Mouse (Mus musculus) midbrain, embryonic 10.5 days (tissue): ENCODE data around the gene Dpep2nb. TPM values are rescaled to one million over a fixed set of nuclear protein-coding genes. Genes with fewer than 3 reads are reported as not detected.

Source experiments
- DNase-seq: peaks from one replicate; pipeline ENCODE4 v3.0.0-alpha.2; 2017; ENCODE audit warnings: low spot score
- H3K27ac ChIP-seq: fragments of 300-500 bp; sonication (generic); replicated peaks from 2 replicates; pipeline ENCODE4 v1.5.1; 2016; ENCODE audit warnings: mild to moderate bottlenecking
- H3K27me3 ChIP-seq: fragments of 300-500 bp; sonication (generic); 2 replicates; pipeline ENCODE4 v1.6.1; 2016; ENCODE audit warnings: low read depth, mild to moderate bottlenecking; ENCODE audit not compliant: poor library complexity, severe bottlenecking
- H3K36me3 ChIP-seq: fragments of 300-500 bp; sonication (generic); 2 replicates; pipeline ENCODE4 v1.6.1; 2016; ENCODE audit warnings: mild to moderate bottlenecking, moderate library complexity
- H3K4me1 ChIP-seq: fragments of 300-500 bp; sonication (generic); 2 replicates; pipeline ENCODE4 v1.6.1; 2016
- H3K4me3 ChIP-seq: fragments of 300-500 bp; sonication (generic); 2 replicates; pipeline ENCODE4 v1.5.1; 2016; ENCODE audit warnings: mild to moderate bottlenecking, moderate library complexity
- H3K9me3 ChIP-seq: fragments of 300-500 bp; sonication (generic); replicated peaks from 2 replicates; pipeline ENCODE4 v1.6.1; 2016; ENCODE audit warnings: mild to moderate bottlenecking
- WGBS: fragments of 180-500 bp; shearing (Covaris S2); methylation state at CpG from one replicate; pipeline ENCODE4 v1.1.7; 2016; 5-methylcytosine and 5-hydroxymethylcytosine counted together
- polyA plus RNA-seq: library from polyadenylated mRNA; unstranded; fragments of >200 nt; fragmentation: Nextera tagmentation; extraction: Ambion mirVana; gene quantifications from 2 replicates; pipeline ENCODE4 v1.2.1, GENCODE M21; 2016

Gene Dpep2nb
- polyA plus RNA-seq, result 0.17 TPM in 1 of 2 replicates, not detected in the other

GRCm38 (mm10) chr8:106005875-106006274 is at the start of gene Dpep2nb:
Dpep2nb (minus strand) TSS chr8:106005975.
- Histone ChIP-seq H3K4me1 (peaks cover 12% of the 10 kb centered on the region), H3K4me3 (no peak within 1 kb of the TSS), H3K27me3 (no peaks in the 10 kb centered on the region), H3K27ac (no peak within 1 kb of the TSS), H3K36me3 (peaks cover 16% of the 10 kb centered on the region), H3K9me3 (no peaks in the 10 kb centered on the region)
- WGBS, result 85% methylated on average over 4 of the region's 4 CpGs
- no peak for DNase-seq

- peaks cover 44% of the 10 kb centered on the region for H3K36me3 ChIP-seq
Measured at GRCm38 (mm10) chr8:106055038-106055437, 49.3 kb upstream of the Dpep2nb start.

GRCm38 (mm10) chr8:106054190-106054811 is 48.5 kb upstream of the Dpep2nb start:
- H3K4me3 ChIP-seq, result no peak overlapping the region

More at GRCm38 (mm10) chr8:106055038-106055437, 49.3 kb upstream of the Dpep2nb start:
- WGBS, result 53% methylated on average over 3 of the region's 3 CpGs
- H3K4me1 ChIP-seq, result peaks cover 11% of the 10 kb centered on the region
- DNase-seq, result no peak
- H3K4me3 ChIP-seq, result no peak overlapping the region
- H3K9me3 ChIP-seq, result no peaks in the 10 kb centered on the region
- no peak overlapping the region for H3K27ac ChIP-seq
- H3K27me3 ChIP-seq, result no peaks in the 10 kb centered on the region

GRCm38 (mm10) chr8:106052510-106053089 is 46.8 kb upstream of the Dpep2nb start:
- no peak overlapping the region for H3K4me3 ChIP-seq
- no peaks in the 10 kb centered on the region for H3K27me3 ChIP-seq
- DNase-seq, result no peak
- peaks cover 48% of the 10 kb centered on the region for H3K36me3 ChIP-seq
- H3K4me1 ChIP-seq, result no peaks in the 10 kb centered on the region
- no peak overlapping the region for H3K27ac ChIP-seq
- H3K9me3 ChIP-seq, result no peaks in the 10 kb centered on the region
- 92% methylated on average over 9 of the region's 9 CpGs for WGBS

More at GRCm38 (mm10) chr8:106054190-106054811, 48.5 kb upstream of the Dpep2nb start:
- Histone ChIP-seq H3K9me3 (no peaks in the 10 kb centered on the region), H3K4me1 (peaks cover 11% of the 10 kb centered on the region), H3K27ac (no peak overlapping the region), H3K27me3 (no peaks in the 10 kb centered on the region), H3K36me3 (peaks cover 44% of the 10 kb centered on the region)
- DNase-seq, result no peak
- 76% methylated on average over 6 of the region's 6 CpGs for WGBS

- H3K9me3 ChIP-seq, result no peaks in the 10 kb centered on the region
- no peaks in the 10 kb centered on the region for H3K4me1 ChIP-seq
- DNase-seq, result no peak
- no peak overlapping the region for H3K4me3 ChIP-seq
- peaks cover 51% of the 10 kb centered on the region for H3K36me3 ChIP-seq
- H3K27ac ChIP-seq, result no peak overlapping the region
- WGBS, result 86% methylated on average over 3 of the region's 3 CpGs
- H3K27me3 ChIP-seq, result no peaks in the 10 kb centered on the region
Measured at GRCm38 (mm10) chr8:106051068-106051467, 45.3 kb upstream of the Dpep2nb start.

- H3K27ac ChIP-seq, result no peak overlapping the region
- no peak overlapping the region for H3K4me3 ChIP-seq
- H3K4me1 ChIP-seq, result no peaks in the 10 kb centered on the region
- no peak for DNase-seq
- H3K27me3 ChIP-seq, result no peaks in the 10 kb centered on the region
- peaks cover 58% of the 10 kb centered on the region for H3K36me3 ChIP-seq
- WGBS, result 88% methylated on average over 6 of the region's 6 CpGs
- no peaks in the 10 kb centered on the region for H3K9me3 ChIP-seq
Measured at GRCm38 (mm10) chr8:106049840-106050239, 44.1 kb upstream of the Dpep2nb start.

GRCm38 (mm10) chr8:106047854-106048630 is 42.3 kb upstream of the Dpep2nb start:
- no peak overlapping the region for H3K4me3 ChIP-seq
- H3K36me3 ChIP-seq, result peaks cover 51% of the 10 kb centered on the region
- no peaks in the 10 kb centered on the region; the same call in 1 of the 2 replicates for H3K4me1 ChIP-seq
- 90% methylated on average over 5 of the region's 5 CpGs for WGBS
- H3K9me3 ChIP-seq, result no peaks in the 10 kb centered on the region
- no peak for DNase-seq
- H3K27ac ChIP-seq, result no peak overlapping the region
- no peaks in the 10 kb centered on the region for H3K27me3 ChIP-seq

- peaks cover 43% of the 10 kb centered on the region for H3K36me3 ChIP-seq
Measured at GRCm38 (mm10) chr8:106046872-106047559, 41.2 kb upstream of the Dpep2nb start.

GRCm38 (mm10) chr8:106044151-106044550 is 38.4 kb upstream of the Dpep2nb start:
- Histone ChIP-seq H3K27ac (no peak overlapping the region), H3K36me3 (peaks cover 30% of the 10 kb centered on the region), H3K4me3 (no peak overlapping the region), H3K4me1 (no peaks in the 10 kb centered on the region; the same call in 1 of the 2 replicates), H3K9me3 (no peaks in the 10 kb centered on the region), H3K27me3 (no peaks in the 10 kb centered on the region)
- no peak for DNase-seq
- 92% methylated on average over 3 of the region's 3 CpGs for WGBS

More at GRCm38 (mm10) chr8:106046872-106047559, 41.2 kb upstream of the Dpep2nb start:
- DNase-seq, result no peak
- Histone ChIP-seq H3K4me1 (no peaks in the 10 kb centered on the region; the same call in 1 of the 2 replicates), H3K4me3 (no peak overlapping the region), H3K27ac (no peak overlapping the region), H3K9me3 (no peaks in the 10 kb centered on the region), H3K27me3 (no peaks in the 10 kb centered on the region)
- 93% methylated on average over 11 of the region's 11 CpGs for WGBS

GRCm38 (mm10) chr8:106043055-106043454 is 37.3 kb upstream of the Dpep2nb start:
- H3K27ac ChIP-seq, result no peak overlapping the region
- H3K4me1 ChIP-seq, result no peaks in the 10 kb centered on the region; the same call in 1 of the 2 replicates
- H3K27me3 ChIP-seq, result no peaks in the 10 kb centered on the region
- H3K4me3 ChIP-seq, result no peak overlapping the region
- peaks cover 26% of the 10 kb centered on the region for H3K36me3 ChIP-seq
- 74% methylated on average over 2 of the region's 2 CpGs for WGBS
- DNase-seq, result no peak
- no peaks in the 10 kb centered on the region for H3K9me3 ChIP-seq

- no peaks in the 10 kb centered on the region for H3K9me3 ChIP-seq
- H3K36me3 ChIP-seq, result peaks cover 25% of the 10 kb centered on the region
- WGBS, result 80% methylated on average over 4 of the region's 4 CpGs
- H3K4me1 ChIP-seq, result no peaks in the 10 kb centered on the region; the same call in 1 of the 2 replicates
- no peak overlapping the region for H3K4me3 ChIP-seq
- H3K27ac ChIP-seq, result no peak overlapping the region
- H3K27me3 ChIP-seq, result no peaks in the 10 kb centered on the region
- DNase-seq, result no peak
Measured at GRCm38 (mm10) chr8:106040218-106040617, 34.4 kb upstream of the Dpep2nb start.

- no peak overlapping the region for H3K4me3 ChIP-seq
- 92% methylated on average over 4 of the region's 4 CpGs for WGBS
- no peaks in the 10 kb centered on the region for H3K27me3 ChIP-seq
- H3K27ac ChIP-seq, result no peak overlapping the region
- H3K36me3 ChIP-seq, result peaks cover 19% of the 10 kb centered on the region
- no peak for DNase-seq
- H3K9me3 ChIP-seq, result no peaks in the 10 kb centered on the region
- no peaks in the 10 kb centered on the region; the same call in 1 of the 2 replicates for H3K4me1 ChIP-seq
Measured at GRCm38 (mm10) chr8:106039605-106040004, 33.8 kb upstream of the Dpep2nb start.
